ENCODE assay signal across 13 mouse cellular contexts in the genomic region with DNA sequence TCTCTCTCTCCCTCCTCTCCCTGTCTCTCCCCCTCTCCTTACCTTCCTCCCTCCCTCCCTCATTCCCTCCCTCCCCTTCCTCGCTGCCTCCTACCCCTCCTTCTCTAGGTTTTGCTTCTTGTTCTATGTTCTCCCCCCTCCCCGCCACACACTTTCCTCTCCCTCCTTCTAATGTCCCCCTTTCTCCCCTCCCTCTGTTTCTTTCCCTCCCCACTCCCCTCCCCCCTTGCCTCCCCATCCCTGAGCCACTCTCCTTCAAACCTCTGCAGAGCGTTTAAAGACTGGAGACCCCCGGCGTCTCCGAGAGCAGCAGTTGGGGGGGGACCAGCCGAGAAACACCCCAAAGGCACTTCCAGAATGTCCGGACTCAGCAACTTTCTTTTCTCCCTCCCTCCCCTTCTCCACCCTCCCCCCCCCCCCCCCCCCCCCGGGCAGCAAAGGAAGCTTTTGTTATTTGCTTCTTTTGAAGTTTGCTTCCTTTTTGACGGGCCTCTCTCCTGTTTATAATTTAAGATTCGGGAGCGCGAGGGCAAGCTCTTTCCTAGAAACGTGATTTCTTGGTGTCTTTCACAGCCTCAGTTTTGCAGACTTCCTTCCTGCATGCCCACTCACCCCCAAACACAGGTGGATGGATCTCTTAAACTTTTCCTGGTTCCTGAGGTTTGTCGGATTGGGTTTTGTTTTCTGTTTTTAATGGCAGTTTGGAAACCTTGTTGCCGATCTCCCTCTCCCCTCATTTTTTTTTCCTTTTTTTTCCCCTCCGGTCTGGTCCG. TPM values are rescaled to one million over a fixed set of nuclear protein-coding genes. Genes with fewer than 3 reads are reported as not detected.
DNase-seq lines count a peak whose midpoint lies in the region.
"Had no signal": no experiment of that assay in that cellular context is flagged by ENCODE, and none has a peak within 500 bp of the region (broad histone marks: within the 10 kb centered on the region; RNA-seq: fewer than 3 reads in every experiment).

No protein-coding gene starts in this region.

- H3K4me3 ChIP-seq in forebrain, embryonic 10.5 days, result peak overlapping the region; percentile 85
- H3K4me3 ChIP-seq in midbrain, embryonic 10.5 days, result peak overlapping the region; percentile 77
- H3K4me3 ChIP-seq: limb, embryonic 12.5 days had no signal

- H3K36me3 ChIP-seq in forebrain, embryonic 10.5 days (replicated peaks), result peaks cover 31% of the 10 kb centered on the region
- peaks cover 26% of the 10 kb centered on the region for H3K36me3 ChIP-seq in midbrain, embryonic 10.5 days
- H3K36me3 ChIP-seq: limb, embryonic 12.5 days had no signal

- H3K27ac ChIP-seq in forebrain, embryonic 10.5 days, result peak overlapping the region; percentile 98
- H3K27ac ChIP-seq in midbrain, embryonic 10.5 days (replicated peaks), result peak overlapping the region; percentile 95
- H3K27ac ChIP-seq: limb, embryonic 12.5 days had no signal

- H3K4me1 ChIP-seq in forebrain, embryonic 10.5 days, result peaks cover 81% of the 10 kb centered on the region
- H3K4me1 ChIP-seq in midbrain, embryonic 10.5 days, result peaks cover 68% of the 10 kb centered on the region

- intact Hi-C loops in left cerebral cortex, postnatal 4 days (cut with DNase I), result no loop called here
- intact Hi-C loops in left cerebral cortex, postnatal 25 days (cut with DNase I), result loop anchor here (5.0 to 10.0 kb wide), 3 partner anchors 41 to 672 kb away; no protein-coding TSS in a partner anchor

- DNase-seq in left cerebral cortex, postnatal 4 days, result peak; percentile 83
- no peak for DNase-seq in left cerebral cortex, postnatal 25 days (ENCODE audit: low spot score in 2 of 2)
- DNase-seq in forebrain, embryonic 10.5 days (ENCODE audit: extremely low spot score, low spot score), result peak; percentile 68
- DNase-seq in midbrain, embryonic 10.5 days (ENCODE audit: low spot score), result peak; percentile 69
- peak; percentile 68 for DNase-seq in retina, postnatal 1 day
- no peak for DNase-seq in gastrocnemius, postnatal 25 days
- no peak for DNase-seq in kidney, adult 9 months
- no peak for DNase-seq in lung, postnatal 25 days (ENCODE audit: low spot score)
- DNase-seq: thymus, postnatal 25 days had no signal

- H3K27me3 ChIP-seq in forebrain, embryonic 10.5 days (ENCODE audit: poor library complexity, severe bottlenecking), result peaks cover 100% of the 10 kb centered on the region
- peaks cover 100% of the 10 kb centered on the region for H3K27me3 ChIP-seq in midbrain, embryonic 10.5 days (ENCODE audit: low read depth, poor library complexity, severe bottlenecking)

- 0% methylated on average over 17 of the region's 18 CpGs for WGBS in forebrain, embryonic 10.5 days
- WGBS in midbrain, embryonic 10.5 days, result under 1% methylated on average over 17 of the region's 18 CpGs

- no peaks in the 10 kb centered on the region for H3K9me3 ChIP-seq in forebrain, embryonic 10.5 days
- no peaks in the 10 kb centered on the region for H3K9me3 ChIP-seq in midbrain, embryonic 10.5 days (replicated peaks)
- H3K9me3 ChIP-seq: limb, embryonic 12.5 days had no signal

RNA-seq across cellular contexts. Expression of gene Zic1, which starts 0.8 kb away (rescaled TPM):
- total RNA-seq in left cerebral cortex, postnatal 4 days (2021), result 10 to 100 TPM; 21.4 to 28.8 TPM
- 10 to 100 TPM; 11.1 to 11.7 TPM for total RNA-seq in left cerebral cortex, postnatal 25 days (2021)
- polyA plus RNA-seq in forebrain, embryonic 10.5 days (2016; fragmentation: Nextera tagmentation; extraction: Ambion mirVana), result 6.2 and 8.9 TPM in 2 replicates
- 6.5 and 6.6 TPM in 2 replicates for polyA plus RNA-seq in midbrain, embryonic 10.5 days (2016; fragmentation: Nextera tagmentation; extraction: Ambion mirVana)
- 1 to 10 TPM in 1 of 2 experiments, under 1 TPM in 1; 0.08 to 1.9 TPM for total RNA-seq in gastrocnemius, postnatal 25 days (2021)
- total RNA-seq: megakaryocyte progenitor cell, adult 5-6 weeks had no signal
- polyA plus RNA-seq: heart, embryonic 14.5 days had no signal

RNA-seq across cellular contexts. Expression of gene Zic4, which starts 4.2 kb away (rescaled TPM):
- total RNA-seq in left cerebral cortex, postnatal 4 days (2021), result 1 to 10 TPM; 9.4 to 10.0 TPM
- 1 to 10 TPM; 2.3 to 3.0 TPM for total RNA-seq in left cerebral cortex, postnatal 25 days (2021)
- polyA plus RNA-seq in forebrain, embryonic 10.5 days (2016; fragmentation: Nextera tagmentation; extraction: Ambion mirVana), result 24.8 and 41.8 TPM in 2 replicates
- 25.1 and 33.5 TPM in 2 replicates for polyA plus RNA-seq in midbrain, embryonic 10.5 days (2016; fragmentation: Nextera tagmentation; extraction: Ambion mirVana)
- not detected for total RNA-seq in gastrocnemius, postnatal 25 days (2021)
- total RNA-seq: megakaryocyte progenitor cell, adult 5-6 weeks had no signal
- polyA plus RNA-seq: heart, embryonic 14.5 days; kidney, embryonic 14.5 days had no signal

Comparison
In these comparisons a context has a peak if more than half of its experiments do, and no peak if none do; other contexts are left out.
1. DNase-seq: peak in left cerebral cortex, postnatal 4 days (single experiment), forebrain, embryonic 10.5 days (single experiment), midbrain, embryonic 10.5 days (single experiment) and retina, postnatal 1 day (single experiment); none in left cerebral cortex, postnatal 25 days (0 of 2), gastrocnemius, postnatal 25 days (single experiment), kidney, adult 9 months (single experiment) and lung, postnatal 25 days (single experiment).
2. RNA of gene Zic1, which starts 0.8 kb away (total RNA-seq): 21.4 to 28.8 TPM in left cerebral cortex, postnatal 4 days and 11.1 to 11.7 TPM in left cerebral cortex, postnatal 25 days; 0.08 to 1.9 TPM in gastrocnemius, postnatal 25 days; every median in the first group is over 4 times any median in the second.